Mouse (Mus musculus): Measurements from ENCODE around the gene Igsf11.

- TF ChIP-seq HCFC1 (IDR thresholded peaks at IDR 0.05; ENCODE audit: borderline replicate concordance, insufficient read depth, low read length) (no peak), CHD2 (IDR thresholded peaks at IDR 0.05; ENCODE audit: low read depth, low read length) (no peak), MAFK (IDR thresholded peaks at IDR 0.05; ENCODE audit: insufficient read depth, low read depth, low read length) (no peak), ZC3H11A (IDR thresholded peaks at IDR 0.05; ENCODE audit: borderline replicate concordance, low read depth, low read length) (no peak)
Observed at GRCm38 (mm10) chr16:39053779-39054178, 161.3 kb downstream of the Igsf11 start.
